Mouse (Mus musculus): ENCODE measurements around the gene Asb14.

Gene Asb14

GRCm38 (mm10) chr14:26960518-26960917, 66.2 kb downstream of the Asb14 start:
- no peak for DNase-seq (ENCODE audit: low spot score in 2 of 2)

All from spleen, postnatal 14 days (tissue).